Mouse (Mus musculus): Measurements from ENCODE around the gene Nlrp3.

The Nlrp3 gene

GRCm38 (mm10) chr11:59541324-59541723 lies at the start of gene Nlrp3:
Gene Nlrp3 (plus strand): TSS chr11:59541568.
- no peak for DNase-seq (ENCODE audit: low read depth, low spot score)

GRCm38 (mm10) chr11:59496672-59497310 lies 44.6 kb upstream of the Nlrp3 start:
- no peak for DNase-seq (ENCODE audit: low read depth, low spot score)

GRCm38 (mm10) chr11:59497747-59498146 lies 43.6 kb upstream of the Nlrp3 start:
- DNase-seq (ENCODE audit: low read depth, low spot score) = no peak

GRCm38 (mm10) chr11:59501978-59502700 lies 39.2 kb upstream of the Nlrp3 start:
- no peak for DNase-seq (ENCODE audit: low read depth, low spot score)

GRCm38 (mm10) chr11:59505351-59505838 lies 36.0 kb upstream of the Nlrp3 start:
- no peak for DNase-seq (ENCODE audit: low read depth, low spot score)

GRCm38 (mm10) chr11:59505839-59506712 lies 35.3 kb upstream of the Nlrp3 start:
- DNase-seq (ENCODE audit: low read depth, low spot score) = peak; percentile 80

GRCm38 (mm10) chr11:59506713-59507074 lies 34.7 kb upstream of the Nlrp3 start:
- no peak for DNase-seq (ENCODE audit: low read depth, low spot score)

DNA sequence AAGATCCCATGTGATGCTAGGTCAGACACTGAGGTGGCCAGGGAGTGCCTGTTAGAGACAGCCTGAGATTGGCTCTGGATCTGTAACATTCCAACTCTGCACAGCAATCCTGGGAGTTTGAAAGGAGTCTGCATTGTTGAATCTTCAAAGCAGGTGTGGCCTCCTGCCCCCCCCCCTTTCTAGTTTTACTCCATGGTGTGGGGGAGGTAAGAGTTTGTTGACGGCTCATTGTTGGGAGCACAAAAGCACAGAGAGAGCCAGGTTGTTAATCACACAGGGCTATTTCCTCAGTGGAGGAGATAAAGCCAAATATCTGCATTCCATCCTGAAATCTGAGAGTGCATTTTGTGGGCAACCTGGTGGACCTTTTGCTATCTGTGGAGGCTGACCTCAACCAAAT lies 29.8 kb upstream of the Nlrp3 start:
- no peak for DNase-seq (ENCODE audit: low read depth, low spot score)

DNA sequence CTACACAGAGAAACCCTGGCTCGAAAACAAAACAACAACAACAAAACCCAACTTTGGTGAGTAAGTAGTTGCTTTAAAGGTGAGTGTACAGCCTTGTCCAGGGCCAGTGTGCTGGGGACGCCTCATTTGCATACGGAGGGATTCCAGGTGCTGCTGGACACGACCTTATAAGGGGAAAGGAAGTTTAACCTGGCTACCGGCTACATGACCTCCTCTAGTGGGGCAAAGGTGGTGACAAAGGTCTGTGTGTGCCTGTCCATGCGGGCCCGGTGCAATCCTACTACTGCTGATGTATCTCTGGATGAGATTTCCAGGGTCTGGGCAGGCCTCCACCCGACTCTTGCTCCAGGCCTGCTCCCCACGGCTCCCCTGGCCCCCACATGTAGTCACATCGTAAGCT lies 28.6 kb upstream of the Nlrp3 start:
- DNase-seq (ENCODE audit: low read depth, low spot score) = no peak

GRCm38 (mm10) chr11:59513556-59513955 lies 27.8 kb upstream of the Nlrp3 start:
- no peak for DNase-seq (ENCODE audit: low read depth, low spot score)

- no peak for DNase-seq (ENCODE audit: low read depth, low spot score)
Measured at GRCm38 (mm10) chr11:59514381-59514780, 27.0 kb upstream of the Nlrp3 start.

- no peak for DNase-seq (ENCODE audit: low read depth, low spot score)
Measured at GRCm38 (mm10) chr11:59514789-59515188, 26.6 kb upstream of the Nlrp3 start.

GRCm38 (mm10) chr11:59517441-59517840 lies 23.9 kb upstream of the Nlrp3 start:
- no peak for DNase-seq (ENCODE audit: low read depth, low spot score)

DNA sequence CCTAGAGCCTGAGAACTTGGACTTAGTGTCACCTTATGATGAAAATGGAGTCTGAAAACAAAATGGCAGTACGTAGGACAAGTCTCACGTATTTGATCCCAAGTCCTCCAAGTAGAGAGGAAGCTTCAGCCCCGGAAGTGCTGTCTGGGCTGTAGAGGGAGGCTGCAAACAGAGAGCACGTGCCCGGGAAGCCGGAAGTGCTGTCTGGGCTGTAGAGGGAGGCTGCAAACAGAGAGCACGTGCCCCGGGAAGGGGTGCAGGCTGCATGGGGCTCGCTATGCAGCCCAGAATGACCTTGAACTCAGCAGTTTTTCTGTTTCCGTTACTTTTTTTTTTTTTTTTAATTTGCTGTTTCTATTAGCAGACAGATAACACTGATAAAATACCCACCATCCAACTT lies 23.1 kb upstream of the Nlrp3 start:
- DNase-seq (ENCODE audit: low read depth, low spot score) = no peak

GRCm38 (mm10) chr11:59519741-59520495 lies 21.4 kb upstream of the Nlrp3 start:
- DNase-seq (ENCODE audit: low read depth, low spot score) = no peak

- DNase-seq (ENCODE audit: low read depth, low spot score) = no peak
Measured at GRCm38 (mm10) chr11:59524150-59524549, 17.2 kb upstream of the Nlrp3 start.

GRCm38 (mm10) chr11:59525237-59525636 lies 16.1 kb upstream of the Nlrp3 start:
- peak; percentile 46 for DNase-seq (ENCODE audit: low read depth, low spot score)

DNA sequence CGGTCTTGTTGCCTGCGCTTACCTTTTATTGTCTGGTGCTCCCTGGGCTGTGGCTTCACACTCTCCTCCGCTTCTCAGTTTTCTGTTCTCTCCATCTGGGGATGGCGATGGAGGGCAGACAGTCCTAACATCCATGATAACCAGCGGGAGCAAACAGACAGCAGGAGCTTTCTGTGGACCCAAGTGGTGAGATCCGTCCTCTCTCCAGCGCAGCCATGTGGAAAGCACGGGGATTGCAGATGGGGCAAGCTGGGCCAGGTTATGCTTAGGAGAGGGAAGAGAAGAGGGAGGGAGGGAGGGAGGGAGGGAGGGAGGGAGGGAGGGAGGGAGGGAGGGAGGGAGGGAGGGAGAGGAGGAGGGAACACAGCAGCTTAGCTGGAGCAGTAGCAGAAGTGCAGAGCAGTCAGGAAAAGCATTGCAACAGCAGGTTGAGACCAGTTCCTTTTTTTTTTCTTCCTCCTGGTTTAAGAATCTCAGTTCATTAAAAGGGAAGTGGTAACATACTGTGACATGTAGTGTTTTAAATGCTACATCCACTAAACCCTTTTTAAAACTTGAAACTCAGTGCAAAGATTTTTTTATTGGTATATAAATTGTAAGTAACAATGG lies 14.8 kb upstream of the Nlrp3 start, which contains the start of gene Zkscan17:
Zkscan17 (minus strand) TSS at position 280 of the 609 bp plus-strand sequence.
- DNase-seq (ENCODE audit: low read depth, low spot score) = peak; percentile 22

GRCm38 (mm10) chr11:59530221-59530620 lies 11.1 kb upstream of the Nlrp3 start:
- no peak for DNase-seq (ENCODE audit: low read depth, low spot score)

GRCm38 (mm10) chr11:59530870-59531535 lies 10.4 kb upstream of the Nlrp3 start:
- peak; percentile 20 for DNase-seq (ENCODE audit: low read depth, low spot score)
